Mouse (Mus musculus): ENCODE results near the gene Gab1.

Gene Gab1

DNA sequence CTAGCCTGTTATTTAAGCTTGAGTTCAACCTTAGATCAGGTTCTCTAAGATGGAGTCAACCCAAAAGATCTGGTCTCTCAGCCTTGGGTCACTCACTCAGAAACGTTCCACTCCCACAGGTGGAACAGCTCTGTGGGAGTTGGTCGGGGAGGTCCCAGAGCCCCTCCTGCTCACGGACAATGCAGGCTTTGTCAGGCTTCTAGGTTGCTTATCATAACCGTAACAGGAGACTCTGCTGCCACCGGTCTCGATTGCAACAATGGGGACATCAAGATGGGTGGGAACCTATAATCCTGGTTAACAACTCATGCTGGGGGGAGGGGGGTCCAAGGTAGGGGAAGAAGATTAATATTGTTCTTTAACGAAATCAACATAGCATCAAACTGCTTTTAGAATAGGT, 127.9 kb downstream of the Gab1 start:
- DNase-seq (ENCODE audit: low read depth, low spot score): no peak

DNA sequence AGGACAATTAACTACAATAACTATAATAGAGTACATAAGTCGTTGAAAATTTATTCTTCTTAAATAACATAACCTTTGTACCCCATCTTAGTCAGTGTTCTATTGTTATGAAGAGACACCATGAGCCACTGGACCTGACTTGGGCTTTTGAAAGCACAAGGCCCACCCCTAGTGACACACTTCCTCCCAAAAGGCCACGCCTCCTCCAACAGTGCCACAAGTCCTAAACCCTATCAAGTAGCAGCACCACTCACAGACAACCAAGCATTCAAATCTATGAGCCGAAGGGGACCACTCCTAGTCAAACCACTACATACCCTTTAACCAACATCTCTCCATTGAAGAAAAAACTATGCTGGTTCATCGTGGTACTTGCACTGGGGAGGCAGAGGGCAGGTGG, 131.2 kb downstream of the Gab1 start:
- no peak for DNase-seq (ENCODE audit: low read depth, low spot score)

DNA sequence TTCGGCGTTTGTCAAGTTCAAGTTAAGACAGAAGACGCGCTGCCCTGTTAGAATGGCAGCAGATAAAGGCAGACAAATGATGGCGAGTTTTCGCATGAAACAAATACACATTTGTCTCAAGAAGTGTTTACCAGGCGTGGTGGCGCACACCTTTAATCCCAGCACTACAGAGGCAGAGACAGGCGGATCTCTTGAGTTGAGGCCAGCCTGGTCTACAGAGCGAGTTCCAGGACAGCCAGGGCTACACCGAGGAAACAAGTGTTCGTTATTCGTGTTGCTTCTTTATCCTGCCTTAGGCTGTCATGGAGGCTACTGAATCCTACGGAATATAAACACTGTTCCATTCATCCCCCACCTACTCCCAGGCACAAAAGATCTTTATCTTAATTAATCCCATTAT, 140.4 kb downstream of the Gab1 start:
- DNase-seq (ENCODE audit: low read depth, low spot score): no peak

DNA sequence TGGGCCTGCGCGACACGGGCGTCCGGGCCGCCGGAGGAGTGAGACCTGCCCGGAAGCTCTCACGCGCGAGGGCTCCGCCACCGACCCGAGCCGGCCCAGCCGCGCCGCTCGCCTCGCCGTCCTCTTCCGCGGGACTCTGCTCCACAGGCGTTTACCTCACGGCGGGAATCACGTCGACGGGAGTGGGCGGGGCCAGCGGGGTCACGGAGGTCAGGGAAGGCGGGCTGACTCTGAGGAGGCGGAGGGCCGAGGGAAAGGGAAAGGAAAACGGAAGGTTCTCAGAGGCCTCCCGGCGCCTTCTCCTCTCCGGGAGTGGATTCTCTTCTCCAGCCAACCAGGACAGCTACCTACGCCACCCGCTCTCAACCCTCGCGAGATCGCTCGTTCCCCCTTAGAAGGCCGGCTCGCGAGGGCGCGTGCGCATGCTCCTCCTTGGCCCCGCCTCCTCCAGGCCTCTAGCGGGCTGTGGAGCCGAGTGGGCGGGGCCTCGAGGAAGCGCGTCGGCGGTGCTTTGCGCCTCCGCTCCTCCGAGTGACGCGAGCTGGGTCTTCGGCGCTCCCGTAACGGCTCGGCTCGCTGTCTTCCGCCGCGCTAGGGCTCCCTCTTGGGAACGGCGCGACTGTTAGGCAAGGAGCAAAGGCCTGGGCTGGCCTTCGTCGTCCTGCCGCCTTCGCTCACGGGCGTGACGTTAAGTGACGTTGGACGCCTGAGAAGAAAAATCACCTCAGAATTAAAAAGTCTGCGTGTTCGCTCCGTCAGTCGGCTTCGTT, 141.0 kb downstream of the Gab1 start, which contains the start of gene Smarca5:
Gene Smarca5 (minus strand): TSS at position 343 of the 770 bp plus-strand sequence.
- DNase-seq (ENCODE audit: low read depth, low spot score): peak; percentile 97

DNA sequence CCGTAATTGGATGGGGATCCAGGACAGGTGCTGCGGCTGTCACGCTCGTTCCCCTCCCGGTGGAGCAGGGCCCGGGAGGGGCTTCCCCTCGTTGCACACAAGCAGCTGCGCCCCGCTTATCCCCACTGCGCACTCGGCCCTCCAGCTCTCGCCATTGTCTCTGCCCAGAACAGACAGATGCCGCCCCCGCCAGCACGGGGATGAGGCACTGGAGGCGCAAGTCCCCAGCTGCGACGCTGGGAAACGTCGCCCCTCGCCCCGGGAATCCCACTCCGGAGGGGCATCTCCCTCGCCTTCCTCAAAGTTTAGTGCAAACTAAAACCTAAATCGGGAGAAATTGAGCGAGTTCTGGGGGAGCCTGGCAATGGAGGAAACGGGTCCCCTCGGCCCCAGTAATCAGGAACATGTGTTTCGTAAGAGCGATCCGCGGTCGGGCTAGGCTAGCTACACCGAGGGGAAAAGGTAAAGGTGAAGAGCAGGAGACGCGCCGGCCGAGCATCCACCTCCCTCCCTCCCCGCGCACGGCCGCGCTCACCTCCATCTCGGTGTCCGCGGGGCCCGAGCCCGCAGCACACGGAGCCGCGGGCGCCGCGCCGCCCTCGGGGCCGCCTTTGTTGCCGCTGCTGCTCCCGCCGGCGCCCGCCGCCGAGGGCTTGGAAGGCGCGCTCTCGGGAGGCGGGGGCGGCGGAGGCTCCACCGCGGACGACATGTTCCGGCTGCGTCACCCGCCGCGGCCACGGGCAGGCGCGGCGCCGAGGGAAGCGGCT, 141.7 kb downstream of the Gab1 start:
- DNase-seq (ENCODE audit: low read depth, low spot score): peak; percentile 60

DNA sequence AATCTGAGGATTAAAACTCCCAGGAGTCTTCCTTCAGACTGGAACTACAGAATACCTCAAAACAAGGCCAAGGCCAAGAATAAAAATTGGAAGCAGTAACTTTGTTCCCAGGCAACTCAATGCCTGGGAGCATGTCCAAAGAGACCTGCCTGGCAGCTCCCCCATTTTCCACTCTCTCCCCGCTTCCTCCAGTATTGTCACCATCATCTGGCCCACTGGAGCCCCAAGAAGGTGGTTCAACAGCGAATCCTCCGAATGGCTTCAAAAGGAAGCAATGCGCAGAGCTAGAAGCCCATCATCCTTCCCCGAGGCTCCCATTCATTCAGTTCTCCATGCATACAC, 142.3 kb downstream of the Gab1 start:
- no peak for DNase-seq (ENCODE audit: low read depth, low spot score)

DNA sequence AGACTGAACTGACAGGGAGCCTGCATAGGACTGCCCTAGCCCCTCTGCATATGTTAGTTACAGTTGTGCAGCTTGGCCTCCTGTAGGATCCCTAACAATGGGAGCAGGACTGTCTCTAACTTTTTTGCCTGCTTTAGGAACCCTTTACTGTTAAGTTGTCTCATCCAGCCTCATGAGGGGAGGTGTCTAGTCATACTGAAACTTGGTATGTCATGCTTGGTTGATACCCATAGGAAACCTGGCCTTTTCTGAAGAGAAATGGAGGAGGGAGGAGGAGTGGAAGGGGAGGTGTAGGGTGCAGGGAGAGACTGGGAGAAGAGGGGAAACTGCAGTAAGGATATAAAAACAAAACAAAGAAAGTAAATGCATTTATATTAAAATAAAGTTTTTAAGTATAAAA, 148.0 kb downstream of the Gab1 start:
- DNase-seq (ENCODE audit: low read depth, low spot score): no peak

DNA sequence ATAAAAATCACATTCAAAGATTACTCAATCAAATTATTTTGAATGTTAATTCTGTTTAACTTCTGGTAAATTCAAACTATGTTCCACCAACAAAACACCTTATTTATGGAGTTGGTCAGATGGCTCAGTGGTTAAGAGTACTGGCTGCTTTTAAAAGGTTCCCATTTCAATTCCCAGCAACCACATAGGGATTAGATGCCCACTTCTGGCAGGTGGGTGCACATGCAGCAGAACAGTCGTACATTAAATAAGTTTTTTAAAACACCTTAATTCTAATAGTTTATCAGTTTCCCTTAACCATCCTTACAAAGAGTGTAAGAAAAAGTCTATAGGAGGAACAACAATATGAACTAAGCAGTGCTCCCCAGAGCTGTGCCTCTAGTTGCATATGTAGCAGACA, 165.9 kb downstream of the Gab1 start:
- no peak for DNase-seq (ENCODE audit: low read depth, low spot score)

Measured in CD4-positive, CD25-positive, alpha-beta regulatory T cell, adult 2 months (primary cell).